Mouse (Mus musculus): ENCODE results near the gene Mtmr3. TPM values are rescaled to one million over a fixed set of nuclear protein-coding genes. Genes with fewer than 3 reads are reported as not detected.

Gene Mtmr3
- total and polyA plus RNA-seq, 3 experiments: 29.1 to 31.9 TPM; not detected in 1

GRCm38 (mm10) chr11:4437318-4437717, 157.3 kb downstream of the Mtmr3 start:
- Histone ChIP-seq H3K9ac (ENCODE audit: control insufficient read depth, low read depth, low read length, poor library complexity, severe bottlenecking) (no peak overlapping the region), H3K27ac (ENCODE audit: control insufficient read depth, low read depth, low read length) (no peak overlapping the region), H3K4me1 (ENCODE audit: control insufficient read depth in 1 of 2, insufficient read depth in 2 of 2, low read length in 2 of 2) (peaks cover 0 to 9% of the 10 kb centered on the region in 2 experiments; a peak in 1 of 4 replicates), H3K4me3 (ENCODE audit: control insufficient read depth in 1 of 2, insufficient read depth in 1 of 2, low read depth in 2 of 2, low read length in 2 of 2) (no peak overlapping the region), H3K27me3 (ENCODE audit: control insufficient read depth in 1 of 2, insufficient read depth in 2 of 2, low read length in 2 of 2) (no peaks in the 10 kb centered on the region), H3K9me3 (replicated peaks; ENCODE audit: insufficient read depth, low read length) (no peaks in the 10 kb centered on the region), H3K36me3 (ENCODE audit: control insufficient read depth in 1 of 2, insufficient read depth in 2 of 2, low read length in 2 of 2) (peaks cover 0 to 11% of the 10 kb centered on the region in 2 experiments; a peak in 3 of 4 replicates), H3K79me2 (ENCODE audit: control insufficient read depth, insufficient read depth, low read length, poor library complexity) (peaks cover 4% of the 10 kb centered on the region)
- DNase-seq (ENCODE audit: low read depth, low spot score): no peak
- TF ChIP-seq ETS1 (IDR thresholded peaks at IDR 0.05; ENCODE audit: low read depth, low read length): no peak
- TF ChIP-seq ZNF384 (IDR thresholded peaks at IDR 0.05; ENCODE audit: low read depth, low read length): no peak
- no peak for TF ChIP-seq NELFE (IDR thresholded peaks at IDR 0.05; ENCODE audit: low read depth, low read length)
- no peak for TF ChIP-seq CHD1 (IDR thresholded peaks at IDR 0.05; ENCODE audit: low read depth, low read length)
- no peak for TF ChIP-seq USF2 (IDR thresholded peaks at IDR 0.05; ENCODE audit: borderline replicate concordance in 1 of 2, insufficient read depth in 1 of 2, low read depth in 1 of 2, low read length in 2 of 2)

GRCm38 (mm10) chr11:4436631-4437030, 158.0 kb downstream of the Mtmr3 start:
- Histone ChIP-seq H3K27me3 (ENCODE audit: control insufficient read depth in 1 of 2, insufficient read depth in 2 of 2, low read length in 2 of 2) (no peaks in the 10 kb centered on the region), H3K4me3 (ENCODE audit: control insufficient read depth in 1 of 2, insufficient read depth in 1 of 2, low read depth in 2 of 2, low read length in 2 of 2) (no peak overlapping the region), H3K79me2 (ENCODE audit: control insufficient read depth, insufficient read depth, low read length, poor library complexity) (peaks cover 4% of the 10 kb centered on the region), H3K9ac (ENCODE audit: control insufficient read depth, low read depth, low read length, poor library complexity, severe bottlenecking) (no peak overlapping the region), H3K9me3 (replicated peaks; ENCODE audit: insufficient read depth, low read length) (no peaks in the 10 kb centered on the region), H3K27ac (ENCODE audit: control insufficient read depth, low read depth, low read length) (no peak overlapping the region), H3K36me3 (ENCODE audit: control insufficient read depth in 1 of 2, insufficient read depth in 2 of 2, low read length in 2 of 2) (peaks cover 0 to 11% of the 10 kb centered on the region in 2 experiments; a peak in 3 of 4 replicates), H3K4me1 (ENCODE audit: control insufficient read depth in 1 of 2, insufficient read depth in 2 of 2, low read length in 2 of 2) (peaks cover 0 to 9% of the 10 kb centered on the region in 2 experiments; a peak in 1 of 4 replicates)
- peak; percentile 54 for DNase-seq (ENCODE audit: low read depth, low spot score)
- no peak for TF ChIP-seq UBTF (IDR thresholded peaks at IDR 0.05; ENCODE audit: borderline replicate concordance, insufficient read depth, low read depth, low read length)
- no peak for TF ChIP-seq TBP (IDR thresholded peaks at IDR 0.05; ENCODE audit: low read depth, low read length)
- TF ChIP-seq MAX (IDR thresholded peaks at IDR 0.05; ENCODE audit: low read length): no peak
- TF ChIP-seq SMC3 (IDR thresholded peaks at IDR 0.05; ENCODE audit: low read depth, low read length): peak; percentile 81
- TF ChIP-seq MXI1 (IDR thresholded peaks at IDR 0.05; ENCODE audit: low read depth, low read length): no peak
- peak; percentile 88 for TF ChIP-seq RAD21 (IDR thresholded peaks at IDR 0.05; ENCODE audit: low read depth, low read length)
- no peak for TF ChIP-seq POLR2AphosphoS2 (IDR thresholded peaks at IDR 0.05; ENCODE audit: low read length)
- no peak for TF ChIP-seq ETS1 (IDR thresholded peaks at IDR 0.05; ENCODE audit: low read depth, low read length)
- TF ChIP-seq KAT2A (conservative IDR thresholded peaks at IDR 0.05; ENCODE audit: low read depth, low read length): no peak
- no peak for TF ChIP-seq USF1 (IDR thresholded peaks at IDR 0.05; ENCODE audit: low read depth, low read length)
- no peak for TF ChIP-seq E2F4 (IDR thresholded peaks at IDR 0.05; ENCODE audit: borderline replicate concordance, low read depth, low read length)
- no peak for TF ChIP-seq ZKSCAN1 (IDR thresholded peaks at IDR 0.05; ENCODE audit: low read depth, low read length)
- TF ChIP-seq ZNF384 (IDR thresholded peaks at IDR 0.05; ENCODE audit: low read depth, low read length): no peak
- no peak for TF ChIP-seq CHD1 (IDR thresholded peaks at IDR 0.05; ENCODE audit: low read depth, low read length)
- no peak for TF ChIP-seq POLR2AphosphoS5 (IDR thresholded peaks at IDR 0.05; ENCODE audit: borderline replicate concordance, low read depth, low read length)
- TF ChIP-seq CHD2 (IDR thresholded peaks at IDR 0.05; ENCODE audit: low read length): no peak
- TF ChIP-seq ZMIZ1 (IDR thresholded peaks at IDR 0.05; ENCODE audit: low read depth, low read length): no peak
- TF ChIP-seq MEF2A (IDR thresholded peaks at IDR 0.05; ENCODE audit: extremely low read depth, insufficient replicate concordance, low read depth, low read length, poor library complexity, severe bottlenecking): no peak
- TF ChIP-seq TCF12 (IDR thresholded peaks at IDR 0.05; ENCODE audit: low read depth, low read length): no peak
- peak; percentile 87 for TF ChIP-seq ZC3H11A (IDR thresholded peaks at IDR 0.05; ENCODE audit: low read depth, low read length)
- TF ChIP-seq MAFK (IDR thresholded peaks at IDR 0.05; ENCODE audit: borderline replicate concordance, low read depth, low read length): no peak
- 0 out of 2 replicates have a peak, but pooled peaks have one; percentile 12 for TF ChIP-seq MYB (IDR thresholded peaks at IDR 0.05; ENCODE audit: low read depth, low read length)
- no peak for TF ChIP-seq NRF1 (IDR thresholded peaks at IDR 0.05; ENCODE audit: insufficient read depth, low read depth, low read length, poor library complexity, severe bottlenecking)
- TF ChIP-seq ELF1 (IDR thresholded peaks at IDR 0.05; ENCODE audit: low read depth, low read length): no peak
- no peak for TF ChIP-seq RCOR1 (IDR thresholded peaks at IDR 0.05; ENCODE audit: low read depth, low read length)
- no peak for TF ChIP-seq JUND (IDR thresholded peaks at IDR 0.05; ENCODE audit: low read depth, low read length)
- TF ChIP-seq TAL1 (IDR thresholded peaks at IDR 0.05; ENCODE audit: low read length): no peak
- TF ChIP-seq SIN3A (IDR thresholded peaks at IDR 0.05; ENCODE audit: low read length): no peak
- TF ChIP-seq GATA1 (IDR thresholded peaks at IDR 0.05; ENCODE audit: low read depth, low read length): no peak

Data from MEL (cell line).